ENCODE assay signal across 21 mouse cellular contexts in the genomic region with DNA sequence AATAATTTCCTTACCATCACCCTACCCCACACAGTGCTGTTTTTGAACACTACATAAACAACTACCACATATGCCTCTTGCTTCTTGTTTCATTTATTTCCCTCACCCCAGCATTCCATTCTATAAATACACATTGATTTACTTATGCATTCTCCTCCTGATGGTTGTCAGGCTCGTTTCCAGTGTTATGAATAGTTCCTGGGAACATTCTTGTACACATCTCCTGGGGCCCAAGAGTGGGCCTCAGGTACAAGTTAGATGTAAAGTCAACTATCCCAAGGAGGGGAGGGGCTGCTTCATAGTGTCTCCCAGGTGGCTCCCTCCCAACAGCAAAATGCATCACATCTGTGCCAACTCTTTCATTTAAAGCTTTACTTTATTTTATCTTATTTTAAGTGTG.
DNase-seq lines count a peak whose midpoint lies in the region; ATAC-seq and TF ChIP-seq lines count a peak whose summit lies in the region.
"Had no signal": no experiment of that assay in that cellular context is flagged by ENCODE, and none has a peak within 500 bp of the region (broad histone marks: within the 10 kb centered on the region; RNA-seq: fewer than 3 reads in every experiment).

No protein-coding gene starts in this region.

- no peak for TF ChIP-seq CTCF in kidney, postnatal 0 days (IDR thresholded peaks at IDR 0.05; ENCODE audit: low read depth)
- TF ChIP-seq CTCF in stomach, postnatal 0 days (IDR thresholded peaks at IDR 0.05; ENCODE audit: low read depth) = no peak

- H3K4me3 ChIP-seq in embryonic facial prominence, embryonic 14.5 days (ENCODE audit: low read depth, low read length) = no peak overlapping the region
- no peak overlapping the region for H3K4me3 ChIP-seq in embryonic facial prominence, embryonic 10.5 days
- no peak overlapping the region for H3K4me3 ChIP-seq in kidney, postnatal 0 days (replicated peaks; ENCODE audit: low read depth, low read length)
- no peak overlapping the region for H3K4me3 ChIP-seq in stomach, postnatal 0 days (ENCODE audit: low read depth, low read length)
- H3K4me3 ChIP-seq: forebrain, embryonic 10.5 days; gastrocnemius, adult 2 months; hindbrain, embryonic 13.5 days; left cerebral cortex, adult 2 months; liver, embryonic 13.5 days; midbrain, embryonic 15.5 days; neural tube, embryonic 12.5 days had no signal

- WGBS in embryonic facial prominence, embryonic 14.5 days = 23% methylated on average over 1 of the region's 1 CpGs
- 66% methylated on average over 1 of the region's 1 CpGs for WGBS in embryonic facial prominence, embryonic 10.5 days
- 21% methylated on average over 1 of the region's 1 CpGs for WGBS in kidney, postnatal 0 days
- 8% methylated on average over 1 of the region's 1 CpGs for WGBS in stomach, postnatal 0 days

- no peak overlapping the region for H3K27ac ChIP-seq in embryonic facial prominence, embryonic 14.5 days (replicated peaks; ENCODE audit: low read depth, low read length)
- no peak overlapping the region for H3K27ac ChIP-seq in embryonic facial prominence, embryonic 10.5 days (replicated peaks)
- H3K27ac ChIP-seq in kidney, postnatal 0 days = no peak overlapping the region
- H3K27ac ChIP-seq in stomach, postnatal 0 days (replicated peaks) = peak overlapping the region; percentile 67
- H3K27ac ChIP-seq: forebrain, embryonic 10.5 days; gastrocnemius, adult 2 months; hindbrain, embryonic 13.5 days; left cerebral cortex, adult 2 months; liver, embryonic 13.5 days; macrophage; midbrain, embryonic 15.5 days; neural tube, embryonic 12.5 days had no signal

- H3K9me3 ChIP-seq in embryonic facial prominence, embryonic 14.5 days (ENCODE audit: control insufficient read depth, low read length) = no peaks in the 10 kb centered on the region
- H3K9me3 ChIP-seq in embryonic facial prominence, embryonic 10.5 days = no peaks in the 10 kb centered on the region
- H3K9me3 ChIP-seq in kidney, postnatal 0 days (replicated peaks; ENCODE audit: low read length) = no peaks in the 10 kb centered on the region
- H3K9me3 ChIP-seq in stomach, postnatal 0 days (ENCODE audit: control insufficient read depth, low read length) = no peaks in the 10 kb centered on the region
- H3K9me3 ChIP-seq: forebrain, embryonic 10.5 days; hindbrain, embryonic 13.5 days; liver, embryonic 13.5 days; midbrain, embryonic 15.5 days; neural tube, embryonic 12.5 days had no signal

- no peak for ATAC-seq in embryonic facial prominence, embryonic 14.5 days (ENCODE audit: low read depth)
- no peak for ATAC-seq in kidney, postnatal 0 days (replicated peaks; ENCODE audit: low FRiP score, low read depth)
- ATAC-seq in stomach, postnatal 0 days (ENCODE audit: low FRiP score, low TSS enrichment) = peak; percentile 24
- ATAC-seq: midbrain, embryonic 15.5 days had no signal

- no peak overlapping the region for H3K9ac ChIP-seq in embryonic facial prominence, embryonic 14.5 days (ENCODE audit: low read depth, low read length)
- no peak overlapping the region for H3K9ac ChIP-seq in kidney, postnatal 0 days (ENCODE audit: low read depth, low read length)
- no peak overlapping the region for H3K9ac ChIP-seq in stomach, postnatal 0 days (ENCODE audit: low read length)
- H3K9ac ChIP-seq: hindbrain, embryonic 13.5 days; liver, embryonic 13.5 days; midbrain, embryonic 15.5 days; neural tube, embryonic 12.5 days had no signal

- H3K4me1 ChIP-seq in embryonic facial prominence, embryonic 14.5 days (ENCODE audit: control insufficient read depth, insufficient read depth, low read length) = no peaks in the 10 kb centered on the region
- H3K4me1 ChIP-seq in embryonic facial prominence, embryonic 10.5 days = no peaks in the 10 kb centered on the region
- no peaks in the 10 kb centered on the region for H3K4me1 ChIP-seq in kidney, postnatal 0 days (replicated peaks; ENCODE audit: insufficient read depth, low read length)
- no peaks in the 10 kb centered on the region for H3K4me1 ChIP-seq in stomach, postnatal 0 days (replicated peaks; ENCODE audit: control insufficient read depth, insufficient read depth)
- H3K4me1 ChIP-seq: forebrain, embryonic 10.5 days; hindbrain, embryonic 13.5 days; liver, embryonic 13.5 days; midbrain, embryonic 15.5 days; neural tube, embryonic 12.5 days had no signal

- H3K36me3 ChIP-seq in embryonic facial prominence, embryonic 14.5 days (ENCODE audit: control insufficient read depth, insufficient read depth, low read length) = no peaks in the 10 kb centered on the region
- H3K36me3 ChIP-seq in embryonic facial prominence, embryonic 10.5 days (replicated peaks) = no peaks in the 10 kb centered on the region
- no peaks in the 10 kb centered on the region for H3K36me3 ChIP-seq in kidney, postnatal 0 days (ENCODE audit: insufficient read depth, low read length)
- H3K36me3 ChIP-seq in stomach, postnatal 0 days (ENCODE audit: control insufficient read depth, insufficient read depth, low read length) = no peaks in the 10 kb centered on the region
- H3K36me3 ChIP-seq: forebrain, embryonic 10.5 days; hindbrain, embryonic 13.5 days; liver, embryonic 13.5 days; midbrain, embryonic 15.5 days; neural tube, embryonic 12.5 days had no signal

- no peak for TF ChIP-seq EP300 in stomach, postnatal 0 days (optimal IDR thresholded peaks at IDR 0.05)

- no peaks in the 10 kb centered on the region for H3K27me3 ChIP-seq in embryonic facial prominence, embryonic 14.5 days (replicated peaks; ENCODE audit: control insufficient read depth, insufficient read depth, low read length)
- H3K27me3 ChIP-seq in embryonic facial prominence, embryonic 10.5 days (replicated peaks; ENCODE audit: low read depth, poor library complexity, severe bottlenecking) = no peaks in the 10 kb centered on the region
- H3K27me3 ChIP-seq in kidney, postnatal 0 days (ENCODE audit: insufficient read depth, low read length) = no peaks in the 10 kb centered on the region
- no peaks in the 10 kb centered on the region for H3K27me3 ChIP-seq in stomach, postnatal 0 days (ENCODE audit: control insufficient read depth, insufficient read depth, low read length)
- H3K27me3 ChIP-seq: hindbrain, embryonic 13.5 days; liver, embryonic 13.5 days; midbrain, embryonic 15.5 days; neural tube, embryonic 12.5 days had no signal

- no peak overlapping the region for H3K4me2 ChIP-seq in embryonic facial prominence, embryonic 14.5 days (ENCODE audit: low read depth, low read length)
- no peak overlapping the region for H3K4me2 ChIP-seq in kidney, postnatal 0 days (ENCODE audit: low read length)
- no peak overlapping the region for H3K4me2 ChIP-seq in stomach, postnatal 0 days (replicated peaks; ENCODE audit: low read depth)
- H3K4me2 ChIP-seq: heart, embryonic 11.5 days; hindbrain, embryonic 13.5 days; liver, embryonic 13.5 days; midbrain, embryonic 15.5 days; neural tube, embryonic 12.5 days had no signal

- peak; percentile 62 for DNase-seq in embryonic facial prominence, embryonic 14.5 days (ENCODE audit: low spot score)
- no peak for DNase-seq in embryonic facial prominence, embryonic 10.5 days (ENCODE audit: low spot score)
- peak; percentile 38 for DNase-seq in kidney, postnatal 0 days (ENCODE audit: low spot score)
- DNase-seq in kidney, postnatal 25 days = no peak
- DNase-seq in brain, adult 2 months (ENCODE audit: low read depth, low spot score) = peak; percentile 17
- DNase-seq in stomach, postnatal 0 days (ENCODE audit: low spot score) = peak; percentile 23
- DNase-seq in thymus, postnatal 25 days = no peak
- DNase-seq: adrenal gland, postnatal 14 days; cerebellum, adult 8-10 months; gastrocnemius, adult 2 months; kidney, adult 18-20 months; liver, embryonic 13.5 days; retina, postnatal 1 day; thymus, postnatal 14 days had no signal

Comparison
In these comparisons a context has a peak if more than half of its experiments do, and no peak if none do; other contexts are left out.
1. DNase-seq: peak in embryonic facial prominence, embryonic 14.5 days (single experiment), kidney, postnatal 0 days (single experiment), brain, adult 2 months (single experiment) and stomach, postnatal 0 days (single experiment); none in embryonic facial prominence, embryonic 10.5 days (single experiment), kidney, postnatal 25 days (0 of 2) and thymus, postnatal 25 days (single experiment).